Mouse (Mus musculus) T-helper 2 cell (primary cell): ENCODE results near the gene Hnf1b.

Source experiments
- in situ Hi-C: fragments of 300-600 bp; cut with MboI, MseI; formaldehyde crosslinking; loops from one replicate; pipeline ENCODE4 v1.15.1; 2025; ENCODE audit warnings: high pct_unique_total_duplicates

Hnf1b gene

DNA sequence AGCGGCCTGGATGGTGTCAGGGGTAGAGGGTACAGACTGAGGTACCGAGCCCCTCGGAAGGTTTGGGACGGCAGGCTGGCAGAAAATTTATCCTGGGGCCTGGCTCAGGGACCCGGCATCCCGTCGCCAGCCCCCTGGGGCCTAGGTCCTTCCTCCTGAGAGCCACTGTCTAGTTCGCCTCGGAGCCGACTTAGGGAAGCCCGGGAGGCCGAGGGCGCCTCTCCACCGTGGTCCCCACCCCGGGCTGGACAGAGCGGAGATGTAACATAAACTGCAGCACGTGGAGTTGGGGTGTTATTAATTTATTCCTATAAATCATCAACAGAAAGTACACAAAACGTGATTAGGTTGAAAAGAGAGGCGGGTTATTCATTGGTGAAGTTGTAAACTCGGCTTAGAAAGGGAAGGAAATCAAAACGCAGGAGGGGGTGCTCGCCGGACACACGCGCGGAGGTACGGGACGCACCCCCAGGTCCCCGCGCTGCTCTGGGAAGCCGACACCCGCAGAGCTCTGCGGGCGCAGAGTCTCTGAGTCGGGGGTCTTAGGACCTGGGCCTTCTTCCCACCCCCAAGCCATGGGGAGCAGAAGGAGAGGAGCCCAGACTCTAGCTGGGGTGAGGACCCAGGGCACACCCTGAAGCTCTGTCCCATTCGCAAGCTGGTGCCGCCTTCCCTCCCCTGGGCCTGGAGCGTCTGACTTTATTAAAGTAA lies 2.8 kb downstream of the Hnf1b start:
- in situ Hi-C loops = no loop called here

DNA sequence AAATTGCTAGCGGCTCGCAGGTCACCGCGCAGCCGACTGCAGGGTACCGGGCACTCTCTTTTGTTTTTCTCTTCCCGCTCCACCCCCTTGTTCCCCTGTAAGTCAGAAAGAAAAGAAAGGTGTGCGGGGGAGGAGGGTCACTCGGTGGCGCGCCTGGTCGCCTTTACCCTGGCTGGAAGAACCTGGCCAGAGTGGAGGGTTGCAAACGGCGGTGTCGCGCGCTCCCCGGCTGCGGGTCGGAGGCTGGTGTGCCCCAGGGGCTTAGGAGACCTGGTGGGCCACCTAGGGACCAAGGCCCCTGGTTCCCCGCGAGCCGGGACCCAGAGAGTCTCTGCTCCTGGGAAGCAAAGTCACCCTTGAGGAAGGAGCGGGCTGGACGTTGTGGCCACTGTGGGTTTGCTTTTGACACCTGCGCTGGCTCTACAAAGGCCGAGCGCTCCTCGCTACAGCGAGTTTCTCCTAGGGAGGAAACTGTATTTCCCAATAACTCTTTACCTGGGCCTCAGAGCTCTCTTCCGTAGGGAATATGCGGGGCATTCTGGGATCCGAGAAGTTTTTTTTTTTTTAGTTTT lies 3.4 kb downstream of the Hnf1b start:
- in situ Hi-C loops = no loop called here

DNA sequence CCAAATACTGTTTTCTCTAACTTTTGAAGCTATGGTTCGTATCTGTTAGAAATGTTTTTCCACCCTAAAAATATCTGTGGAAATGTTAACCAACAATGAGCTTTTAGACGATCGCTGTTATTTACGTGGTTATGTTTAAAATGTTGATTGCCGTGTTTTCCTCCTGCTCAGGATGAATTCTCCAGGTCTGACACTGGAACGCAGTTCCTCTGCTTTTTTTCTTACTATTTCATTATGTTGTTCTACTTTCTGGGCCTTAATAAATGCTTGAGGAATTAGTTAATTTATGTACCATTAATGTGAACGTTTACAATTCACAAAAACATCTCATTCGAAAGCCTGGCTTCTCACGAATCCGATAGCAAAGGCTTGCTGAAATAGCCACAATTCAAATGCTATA lies 4.2 kb downstream of the Hnf1b start:
- in situ Hi-C loops = no loop called here

DNA sequence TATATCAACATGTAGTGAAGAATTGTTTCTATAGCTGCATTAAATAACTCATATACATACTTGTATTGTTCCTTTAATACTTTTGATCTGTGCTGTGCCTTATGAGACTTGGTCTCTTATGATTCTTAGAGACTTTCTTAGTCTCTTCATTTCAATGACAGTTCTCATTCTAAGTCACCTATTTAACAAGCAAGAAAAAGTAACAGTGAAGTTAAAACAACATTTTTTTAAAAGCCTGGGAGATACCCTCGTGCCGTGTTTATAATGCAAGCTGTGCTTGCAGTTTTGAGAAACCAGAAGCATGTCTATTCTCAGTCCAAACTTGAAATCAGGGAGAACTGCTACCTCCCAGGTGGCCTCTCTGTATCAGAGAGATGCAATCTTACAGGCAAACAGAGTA lies 4.8 kb downstream of the Hnf1b start:
- in situ Hi-C loops = no loop called here

DNA sequence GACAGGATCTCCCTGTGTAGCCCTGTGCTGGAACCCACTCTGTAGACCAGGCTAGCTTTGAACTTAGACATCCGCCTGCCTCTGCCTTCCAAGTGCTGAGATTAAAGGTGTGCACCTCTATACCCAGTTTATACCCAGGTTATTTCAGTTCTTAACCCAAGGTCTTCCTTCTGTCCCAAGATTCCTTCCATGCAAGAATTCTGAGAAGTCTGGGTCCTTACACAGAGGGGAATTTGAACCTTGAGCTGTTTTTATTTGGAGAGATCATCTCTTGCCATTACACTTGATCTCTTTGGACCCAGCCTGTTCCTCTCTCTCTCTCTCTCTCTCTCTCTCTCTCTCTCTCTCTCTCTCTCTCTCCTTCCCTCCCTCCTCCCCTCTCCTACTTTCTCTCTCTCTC lies 7.4 kb downstream of the Hnf1b start:
- in situ Hi-C loops = no loop called here

DNA sequence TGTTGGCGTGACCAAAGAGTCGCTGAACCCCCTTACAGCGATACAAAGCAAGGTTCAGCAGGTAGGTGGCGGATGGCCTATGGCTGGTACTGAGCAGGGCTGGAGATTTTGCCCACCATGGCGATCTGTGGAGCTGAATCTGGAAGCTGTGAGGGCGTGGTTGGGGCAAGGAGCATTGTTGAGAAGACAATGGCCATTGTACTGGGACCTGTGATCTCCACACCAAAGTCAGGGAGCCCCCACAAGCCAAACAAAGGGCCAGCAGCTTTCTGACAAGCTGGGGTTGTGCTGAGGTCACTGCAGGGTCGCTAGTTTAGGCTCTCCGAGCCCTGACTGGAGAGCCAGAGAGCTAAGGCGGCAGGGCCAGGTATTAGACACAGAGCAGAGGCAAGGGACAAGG lies 15.4 kb downstream of the Hnf1b start:
- in situ Hi-C loops = no loop called here

DNA sequence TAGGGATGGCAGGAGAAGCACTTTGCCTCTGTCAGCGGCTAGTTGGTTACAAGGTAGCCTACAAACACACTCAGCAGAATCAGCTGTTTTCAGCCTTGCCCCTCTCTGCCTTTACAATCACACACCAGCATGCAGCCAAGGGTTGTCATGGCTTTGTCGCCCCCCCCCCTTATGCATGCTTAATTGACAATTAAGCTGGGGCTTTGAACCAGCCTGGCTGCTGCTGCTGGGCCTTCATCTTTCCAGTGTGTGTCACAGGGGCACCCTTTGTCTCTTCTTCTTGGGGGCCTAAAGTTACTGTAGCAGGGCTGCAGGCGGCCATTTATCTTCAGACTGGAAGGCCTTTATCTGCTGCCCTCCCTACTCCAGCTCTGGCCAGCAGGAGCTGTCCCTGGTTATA lies 17.7 kb downstream of the Hnf1b start:
- in situ Hi-C loops = no loop called here

DNA sequence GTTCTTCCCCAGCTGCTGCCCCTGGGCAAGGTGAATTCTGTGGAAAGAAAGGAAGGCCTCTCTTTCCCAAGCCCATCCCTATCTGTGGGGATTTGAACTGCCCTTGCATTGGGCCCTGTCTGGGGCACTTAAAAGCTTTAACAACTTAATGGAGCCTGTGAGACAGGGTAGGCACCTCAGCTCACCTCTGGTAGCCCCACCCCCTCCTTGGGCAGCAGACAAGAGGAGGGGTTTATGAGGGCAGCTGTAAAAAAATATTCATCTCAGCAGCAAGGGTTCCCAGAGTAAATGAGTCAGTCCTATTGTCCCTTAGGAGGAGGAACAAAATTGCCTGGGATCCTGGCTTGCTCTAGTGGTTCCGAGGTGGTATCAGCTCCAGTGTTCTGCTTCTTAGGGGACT lies 19.3 kb downstream of the Hnf1b start:
- in situ Hi-C loops = no loop called here

DNA sequence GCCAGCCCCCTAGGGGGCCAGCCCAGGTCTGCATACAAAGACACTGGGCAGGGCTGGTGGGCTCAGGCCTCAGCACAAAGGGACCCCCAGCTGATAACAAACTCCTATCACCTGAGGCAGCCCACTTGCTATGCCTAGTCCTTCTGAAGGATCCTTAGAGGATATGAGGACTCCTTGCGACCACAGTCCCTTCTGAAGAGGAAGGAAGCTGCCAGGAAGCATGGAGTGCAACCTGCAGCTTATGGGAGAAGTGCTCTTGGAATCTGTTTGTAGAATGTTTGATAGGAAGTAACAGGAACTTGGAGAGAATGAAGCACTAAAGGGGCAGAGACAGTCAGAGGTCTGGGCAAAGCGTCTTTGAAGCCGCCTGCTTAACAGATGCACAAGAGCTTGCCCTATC lies 19.8 kb downstream of the Hnf1b start:
- in situ Hi-C loops = loop anchor here (5.0 kb wide), 1 partner anchor 48 kb away; no protein-coding TSS in a partner anchor

DNA sequence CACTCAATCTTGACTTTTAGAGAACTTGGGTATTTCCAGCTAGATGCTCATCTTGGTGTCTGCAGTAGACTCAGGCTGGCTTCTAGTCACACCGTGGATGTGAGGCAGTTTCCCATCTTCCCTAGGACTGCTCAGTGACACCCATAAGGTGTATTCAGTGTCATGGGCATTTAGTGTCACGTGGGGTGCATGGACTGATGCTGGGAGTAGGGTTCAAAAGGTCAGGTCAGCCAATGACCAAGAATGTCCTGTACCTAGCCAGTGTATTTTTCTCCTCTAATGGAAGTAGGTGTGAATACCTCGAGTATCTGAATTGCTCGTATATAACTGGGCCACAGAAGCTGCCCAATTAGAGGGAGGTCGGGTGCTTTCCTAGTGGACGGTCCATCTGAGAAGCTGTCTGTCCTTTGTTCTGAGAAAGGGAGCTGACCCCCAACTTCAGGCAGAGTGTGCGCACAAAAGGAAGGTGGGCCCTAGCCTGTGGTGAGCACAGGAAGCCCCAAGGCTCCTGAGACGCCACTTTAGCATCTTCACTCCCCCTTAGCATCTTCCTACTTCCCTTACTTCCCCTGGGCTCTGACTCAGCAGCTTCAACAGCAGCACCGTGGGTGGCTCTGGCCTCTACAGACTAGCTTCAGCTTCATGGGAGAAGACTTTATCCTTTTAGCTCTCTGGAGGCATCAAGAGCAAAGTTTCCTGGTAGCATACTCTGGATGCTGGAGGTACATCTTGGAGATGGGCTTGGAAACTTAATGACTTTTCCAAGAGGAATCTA lies 22.1 kb downstream of the Hnf1b start:
- in situ Hi-C loops = loop anchor here (5.0 kb wide), 1 partner anchor 45 kb away; no protein-coding TSS in a partner anchor

DNA sequence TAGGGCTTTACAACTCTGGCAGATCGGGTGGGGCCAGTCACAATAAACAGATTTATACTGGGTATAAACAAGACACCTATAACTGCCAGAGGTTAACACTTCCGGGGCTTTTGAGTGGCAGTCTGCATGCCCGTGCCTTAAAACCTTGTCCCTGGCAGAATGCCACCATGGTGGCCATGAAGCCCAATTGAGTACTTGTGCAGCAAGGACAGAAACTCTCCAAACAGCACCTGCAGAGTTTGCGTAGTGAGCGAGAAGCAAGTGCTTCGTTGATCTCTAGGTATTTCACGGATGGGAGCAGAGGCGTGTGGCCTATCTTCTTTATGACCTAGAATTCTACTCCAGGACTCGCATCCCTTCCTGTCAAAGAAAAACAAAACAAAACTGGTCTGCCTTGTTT lies 23.6 kb downstream of the Hnf1b start:
- in situ Hi-C loops = loop anchor here (5.0 kb wide), 1 partner anchor 44 kb away; no protein-coding TSS in a partner anchor

DNA sequence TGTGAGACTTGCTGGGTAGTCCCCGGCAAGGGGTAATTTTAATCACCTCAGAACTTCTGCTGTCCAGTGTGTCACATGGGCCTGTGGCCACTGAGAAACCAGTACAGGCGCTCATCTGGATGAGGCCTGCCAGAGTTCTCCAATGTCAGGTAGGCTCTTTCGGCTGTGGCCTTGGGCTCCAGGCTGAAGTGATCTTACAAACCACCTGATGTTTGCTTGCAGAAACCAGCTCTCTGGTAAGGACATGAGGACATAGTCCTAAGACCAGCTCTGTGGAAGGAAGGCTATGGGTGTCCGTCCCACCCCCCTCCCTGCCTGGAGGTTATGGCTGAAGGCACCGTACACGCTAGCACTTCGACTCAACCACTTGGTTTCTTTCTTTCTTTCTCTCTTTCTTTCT lies 26.8 kb downstream of the Hnf1b start:
- in situ Hi-C loops = no loop called here

DNA sequence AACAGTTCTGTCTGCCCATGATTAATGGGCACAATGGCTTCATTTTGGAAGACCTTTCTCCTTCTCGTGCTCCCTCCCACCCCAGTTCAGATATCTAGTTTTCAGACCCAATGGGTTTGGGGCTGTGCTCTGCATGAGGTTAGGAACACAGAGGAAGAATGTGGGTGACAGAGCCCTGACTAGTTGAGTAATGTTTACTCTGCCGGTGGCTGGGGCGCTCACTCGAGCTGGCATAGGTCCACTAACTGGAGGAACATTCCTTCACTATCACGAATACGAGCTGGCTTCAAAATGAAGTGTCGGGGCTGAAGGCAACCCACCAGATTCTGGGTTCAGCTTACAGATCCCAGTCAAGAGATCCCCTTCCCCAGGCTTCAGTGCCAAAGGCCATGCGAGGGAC lies 27.9 kb downstream of the Hnf1b start:
- in situ Hi-C loops = no loop called here

DNA sequence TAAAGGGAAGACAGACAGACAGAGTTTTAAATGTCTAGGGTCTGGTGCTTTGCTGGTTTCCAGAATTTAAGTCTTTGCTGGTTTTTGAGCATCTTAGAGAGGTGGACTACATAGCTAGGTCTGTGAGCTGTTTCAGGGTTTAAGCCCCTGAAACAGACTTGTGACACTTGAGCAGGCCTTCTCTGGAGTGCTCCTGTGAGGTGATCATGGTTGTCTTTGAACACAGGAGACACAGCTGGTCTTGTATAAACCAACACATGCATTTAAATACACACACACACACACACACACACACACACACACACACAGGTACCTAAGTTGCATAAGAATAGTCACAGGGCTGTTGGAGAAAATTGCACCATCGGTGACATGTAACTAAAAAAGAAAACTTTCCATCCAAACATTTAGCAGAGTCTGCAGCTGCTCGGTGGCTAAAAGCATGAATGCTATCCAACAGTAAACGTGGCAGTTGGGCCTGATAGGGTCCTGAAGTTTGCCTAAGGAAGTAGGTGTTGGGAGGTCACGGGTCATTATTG lies 28.6 kb downstream of the Hnf1b start:
- in situ Hi-C loops = no loop called here

DNA sequence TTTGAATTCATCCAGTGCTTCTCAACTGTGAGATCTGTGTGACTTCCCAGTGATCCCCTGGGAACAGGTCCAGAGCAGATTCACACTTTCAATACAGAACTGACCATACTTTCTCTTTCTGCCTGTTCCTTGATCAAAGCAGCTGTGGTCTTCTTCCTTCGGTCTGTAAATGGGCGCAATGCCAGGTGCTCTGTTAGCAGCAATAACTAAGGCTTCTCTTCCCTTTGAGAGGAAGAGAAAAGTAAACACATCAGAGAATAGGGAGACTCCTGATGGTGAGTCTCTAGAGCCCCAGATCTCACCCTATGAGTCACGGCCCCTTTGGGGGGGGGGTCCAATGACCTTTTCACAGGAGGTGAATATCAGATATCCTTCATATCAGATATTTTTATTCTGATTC lies 29.3 kb downstream of the Hnf1b start:
- in situ Hi-C loops = no loop called here

DNA sequence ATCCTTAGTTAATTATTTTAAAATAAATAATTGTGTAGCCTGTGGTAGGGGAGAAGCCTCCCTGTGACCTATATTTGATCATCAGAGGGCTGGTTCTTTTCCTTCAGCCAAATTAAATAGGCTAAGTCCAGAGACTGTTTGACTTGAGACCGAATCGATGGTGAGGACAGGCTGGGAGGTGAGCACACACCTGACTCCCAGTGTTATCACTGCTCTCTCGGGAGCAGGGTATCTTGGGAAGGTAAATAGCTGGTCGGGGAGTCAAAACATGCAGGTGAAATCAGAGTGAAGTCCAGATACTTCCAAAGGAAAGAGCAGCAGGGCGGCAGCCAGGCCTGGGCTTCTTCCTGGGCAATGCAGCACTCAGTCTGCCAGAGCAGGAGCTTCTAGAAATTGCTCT lies 31.6 kb downstream of the Hnf1b start:
- in situ Hi-C loops = no loop called here

DNA sequence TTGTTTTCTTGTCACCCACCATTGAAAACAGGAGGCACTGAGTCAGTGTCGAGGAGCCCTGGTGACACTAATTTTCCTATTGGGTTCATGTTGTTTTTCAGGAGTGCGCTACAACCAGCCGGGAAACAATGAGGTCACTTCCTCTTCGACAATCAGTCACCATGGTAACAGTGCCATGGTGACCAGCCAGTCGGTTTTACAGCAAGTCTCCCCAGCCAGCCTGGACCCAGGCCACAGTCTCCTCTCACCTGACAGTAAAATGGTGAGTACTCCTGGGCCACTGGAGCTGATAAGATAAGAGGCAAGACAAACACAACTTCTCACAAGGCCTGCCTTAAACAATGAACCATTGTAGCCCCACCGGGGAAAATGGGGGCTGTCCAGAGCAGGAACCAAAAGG lies 32.7 kb downstream of the Hnf1b start:
- in situ Hi-C loops = no loop called here

DNA sequence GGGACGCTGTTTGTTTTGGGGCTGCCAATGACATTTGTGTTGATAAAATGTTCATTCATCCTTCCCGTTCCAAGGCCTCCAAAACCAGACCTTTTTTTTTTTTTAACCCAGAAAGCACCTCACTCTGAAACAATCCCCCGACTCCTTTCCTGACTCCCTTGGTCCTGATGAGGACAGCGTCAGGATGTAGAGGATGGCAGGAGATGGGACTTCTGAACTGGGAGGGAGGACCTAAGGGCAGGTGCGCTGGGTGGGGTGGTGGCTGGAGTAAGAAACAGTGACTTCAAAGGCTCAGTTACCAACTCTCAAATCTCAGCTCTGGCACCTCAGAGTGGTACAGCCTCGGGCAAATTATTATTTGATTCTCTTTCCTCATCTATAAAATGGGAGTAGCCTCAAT lies 33.2 kb downstream of the Hnf1b start:
- in situ Hi-C loops = no loop called here

DNA sequence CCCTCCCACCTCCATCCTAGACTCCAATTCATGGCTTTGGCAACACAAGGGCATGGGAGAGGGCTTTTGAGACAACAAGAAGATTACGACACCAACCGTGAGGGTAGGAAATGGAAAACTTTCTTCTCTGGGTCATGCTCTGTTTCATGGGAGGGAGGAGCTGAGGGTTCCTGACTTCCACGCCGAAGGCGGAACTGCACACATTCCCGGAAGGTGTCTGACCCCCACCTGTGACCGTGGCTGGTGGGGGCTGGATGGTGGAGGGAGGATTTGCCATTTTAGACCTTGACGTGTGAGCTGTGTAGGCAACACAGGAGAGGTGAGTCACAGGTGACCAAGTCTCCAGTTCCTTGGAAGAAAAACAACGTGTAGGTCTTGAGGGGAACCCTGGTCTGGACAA lies 33.9 kb downstream of the Hnf1b start:
- in situ Hi-C loops = no loop called here

DNA sequence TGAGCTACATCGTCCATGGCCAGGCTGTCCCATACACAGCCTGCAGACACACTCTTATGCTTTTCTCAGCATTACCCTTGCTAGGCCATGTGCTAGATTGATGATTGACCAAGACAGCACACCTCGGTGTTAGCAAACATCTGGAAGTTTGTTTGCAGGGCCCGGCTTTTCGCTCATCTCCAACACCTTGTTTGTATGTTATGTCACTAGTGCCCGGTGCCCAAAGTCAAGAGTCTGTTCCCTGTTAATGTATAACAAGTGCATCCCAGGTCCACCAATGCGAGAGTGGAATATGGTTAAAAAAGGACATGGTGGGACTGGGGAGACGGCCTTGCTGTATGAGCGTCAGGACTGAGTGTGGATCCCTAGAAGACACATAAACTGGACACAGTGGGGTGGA lies 35.3 kb downstream of the Hnf1b start:
- in situ Hi-C loops = no loop called here

DNA sequence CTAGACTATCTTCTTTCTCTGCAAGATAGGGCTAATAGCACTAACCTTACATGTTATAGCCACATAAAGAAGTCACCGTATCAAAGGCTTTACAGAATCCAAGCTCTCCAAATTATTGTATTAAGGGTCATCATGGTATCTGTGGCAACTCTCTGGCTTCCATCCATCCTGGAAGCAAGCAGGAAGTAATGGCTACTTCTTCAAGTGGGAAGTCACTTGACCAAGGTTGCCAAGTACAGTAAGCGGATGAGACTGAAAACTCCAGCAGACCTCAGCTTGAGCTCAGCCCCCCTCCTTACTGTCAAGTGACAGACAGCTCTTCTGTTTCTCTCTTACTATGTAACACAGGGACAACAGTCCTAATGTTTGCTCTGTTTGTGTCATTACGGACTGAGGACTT lies 36.9 kb downstream of the Hnf1b start:
- in situ Hi-C loops = no loop called here

DNA sequence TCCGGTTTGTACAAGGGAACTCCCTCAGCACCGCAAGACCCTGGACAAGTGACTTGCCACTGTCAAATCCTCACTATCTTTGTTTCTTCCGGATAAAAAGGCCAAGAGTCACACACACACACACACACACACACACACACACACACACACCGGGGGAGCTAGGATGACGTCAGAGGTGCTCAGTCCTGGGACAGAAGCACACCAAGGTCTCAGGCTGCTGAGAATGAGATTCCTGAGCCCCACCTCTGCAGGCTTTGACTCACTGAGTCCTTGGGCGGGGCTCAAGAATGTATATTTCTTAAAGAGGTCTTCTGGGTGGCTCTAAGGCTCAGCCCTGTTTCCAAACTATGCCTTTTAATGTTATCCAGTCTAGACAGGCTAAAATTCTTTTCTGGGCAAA lies 41.5 kb downstream of the Hnf1b start:
- in situ Hi-C loops = no loop called here

DNA sequence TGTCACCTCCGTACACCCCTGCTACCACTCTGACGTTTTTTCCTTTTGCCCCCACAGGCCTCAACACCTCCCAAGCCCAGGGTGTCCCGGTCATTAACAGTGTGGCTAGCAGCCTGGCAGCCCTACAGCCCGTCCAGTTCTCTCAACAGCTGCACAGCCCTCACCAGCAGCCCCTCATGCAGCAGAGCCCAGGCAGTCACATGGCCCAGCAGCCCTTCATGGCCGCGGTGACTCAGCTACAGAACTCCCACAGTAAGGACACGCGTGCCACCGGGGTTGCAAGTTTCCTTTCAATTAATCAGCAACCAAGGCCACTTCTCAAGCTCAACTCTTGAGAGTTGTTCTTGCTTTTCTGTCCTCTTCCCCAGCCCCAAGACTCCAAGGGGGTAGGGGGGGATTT lies 43.5 kb downstream of the Hnf1b start:
- in situ Hi-C loops = no loop called here
